Mouse (Mus musculus) liver, adult 2 months (tissue): ENCODE measurements at regions not wholly inside any gene's neighbourhood (a gene's known extent, or its start where the extent isn't known, plus 50 kb on each side); places are given as distances from the start of the nearest gene placed in this dataset.

Experiments
- CTCF ChIP-seq: fragments of 200-500 bp; IDR thresholded peaks from 2 replicates; pipeline ENCODE4 v1.5.1; 2011; ENCODE audit warnings: low read depth, low read length, control low read depth
- POLR2A ChIP-seq: fragments of 200-500 bp; IDR thresholded peaks from 2 replicates; pipeline ENCODE4 v1.6.1; 2011; ENCODE audit warnings: low read length, control low read depth; ENCODE audit not compliant: insufficient read depth; ENCODE audit errors: extremely low read depth

GRCm38 (mm10) chr1:76362106-76362505 lies 816.0 kb downstream of the Slc4a3 start:
- TF ChIP-seq CTCF (no peak), POLR2A (no peak)
